Mouse (Mus musculus) brain, embryonic 14.5 days (tissue): Measurements from ENCODE around the gene Selenoo.

ENCODE experiments used
- CTCF ChIP-seq: fragments of 200-500 bp; IDR thresholded peaks from 2 replicates; pipeline ENCODE4 v1.5.1; 2012; ENCODE audit warnings: inconsistent platforms, mild to moderate bottlenecking, moderate library complexity, borderline replicate concordance; ENCODE audit not compliant: insufficient read depth, insufficient read length; ENCODE audit errors: extremely low read depth
- POLR2A ChIP-seq: fragments of 200-500 bp; IDR thresholded peaks from 2 replicates; pipeline ENCODE4 v1.6.1; 2012; ENCODE audit warnings: mild to moderate bottlenecking, inconsistent platforms, borderline replicate concordance; ENCODE audit not compliant: poor library complexity, insufficient read depth, insufficient read length, severe bottlenecking; ENCODE audit errors: extremely low read depth

DNA sequence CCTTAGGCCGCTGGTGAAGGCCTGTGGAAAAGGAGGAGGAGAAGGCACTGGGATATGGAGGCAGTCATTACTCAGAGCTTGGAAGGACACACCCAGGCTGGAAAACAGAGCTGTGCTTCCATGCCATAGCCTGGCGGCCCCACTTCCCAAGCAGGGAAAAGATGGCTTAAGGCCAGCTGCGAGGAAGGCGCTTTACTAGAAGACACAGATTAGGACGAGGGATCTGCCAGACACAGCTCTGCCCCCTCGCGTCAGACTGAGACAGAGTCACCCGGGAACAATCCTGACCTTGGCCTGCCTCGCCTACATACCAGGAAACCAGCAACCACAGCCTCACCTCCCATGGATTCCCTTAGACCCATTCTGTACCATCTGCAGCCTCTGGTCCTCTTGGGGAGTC, 21.3 kb downstream of the Selenoo start:
- no peak for TF ChIP-seq CTCF
- TF ChIP-seq POLR2A, result no peak
